Mouse (Mus musculus) testis, adult 2 months (tissue): ENCODE measurements around the gene Noct.
"Not testable (repeated sequence)": the region's sequence is repeated elsewhere in the genome, so short reads cannot be mapped to it uniquely, and the experiment has no call there.

Experiments
- CTCF ChIP-seq: fragments of 200-500 bp; IDR thresholded peaks from 2 replicates; pipeline ENCODE4 v1.5.1; 2012; ENCODE audit warnings: low read depth, mild to moderate bottlenecking, inconsistent platforms, low read length, moderate library complexity; ENCODE audit not compliant: control insufficient read depth, insufficient read depth, insufficient replicate concordance
- POLR2A ChIP-seq: fragments of 200-500 bp; IDR thresholded peaks from 2 replicates; pipeline ENCODE4 v1.6.1; 2012; ENCODE audit warnings: low read depth, mild to moderate bottlenecking, inconsistent platforms, low read length, moderate library complexity; ENCODE audit not compliant: control insufficient read depth

DNA sequence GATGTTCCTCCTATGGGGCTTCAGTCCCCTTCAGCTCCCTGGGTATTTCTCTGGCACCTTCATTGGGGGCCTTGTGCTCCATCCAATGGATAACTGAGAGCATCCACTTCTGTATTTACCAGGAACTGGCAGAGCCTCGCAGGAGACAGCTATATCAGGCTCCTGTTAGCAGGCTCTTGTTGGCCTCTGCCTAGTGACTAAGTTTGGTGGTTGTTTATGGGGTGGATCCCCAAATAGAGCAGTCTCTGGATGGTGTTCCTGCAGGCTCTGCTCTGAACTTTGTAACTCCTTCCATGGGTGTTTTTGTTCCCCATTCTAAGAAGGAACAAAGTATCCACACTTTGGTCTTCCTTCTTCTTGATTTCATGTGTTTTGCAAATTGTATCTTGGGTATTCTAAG lies 40.7 kb upstream of the Noct start:
- not testable (repeated sequence) for TF ChIP-seq CTCF, POLR2A
